Mouse (Mus musculus) C2C12 (cell line): ENCODE data around the gene Krt19.

ENCODE experiments used
- CTCF ChIP-seq: IDR thresholded peaks from one replicate; pipeline ENCODE4 v1.5.1; 2011; ENCODE audit not compliant: control insufficient read depth, insufficient read depth, insufficient read length
- MAX ChIP-seq: IDR thresholded peaks from one replicate; pipeline ENCODE4 v1.6.1; 2011; ENCODE audit warnings: mild to moderate bottlenecking, control low read depth
- MYOG ChIP-seq: IDR thresholded peaks from one replicate; pipeline ENCODE4 v1.6.1; 2011; ENCODE audit not compliant: control insufficient read depth, insufficient read length; ENCODE audit errors: extremely low read depth
- USF1 ChIP-seq: IDR thresholded peaks from one replicate; pipeline ENCODE4 v1.6.1; 2011; ENCODE audit warnings: low read depth, mild to moderate bottlenecking, control low read depth, moderate library complexity

GRCm38 (mm10) chr11:100100391-100100790 lies 48.1 kb downstream of the Krt19 start:
- TF ChIP-seq MAX (no peak), MYOG (no peak), USF1 (no peak), CTCF (no peak)
